Mouse (Mus musculus): ENCODE measurements at regions not wholly inside any gene's neighbourhood (a gene's known extent, or its start where the extent isn't known, plus 50 kb on each side); places are given as distances from the start of the nearest gene placed in this dataset.
A peak's percentile ranks its signal among the peaks of the same experiment; 100 is the strongest.

DNA sequence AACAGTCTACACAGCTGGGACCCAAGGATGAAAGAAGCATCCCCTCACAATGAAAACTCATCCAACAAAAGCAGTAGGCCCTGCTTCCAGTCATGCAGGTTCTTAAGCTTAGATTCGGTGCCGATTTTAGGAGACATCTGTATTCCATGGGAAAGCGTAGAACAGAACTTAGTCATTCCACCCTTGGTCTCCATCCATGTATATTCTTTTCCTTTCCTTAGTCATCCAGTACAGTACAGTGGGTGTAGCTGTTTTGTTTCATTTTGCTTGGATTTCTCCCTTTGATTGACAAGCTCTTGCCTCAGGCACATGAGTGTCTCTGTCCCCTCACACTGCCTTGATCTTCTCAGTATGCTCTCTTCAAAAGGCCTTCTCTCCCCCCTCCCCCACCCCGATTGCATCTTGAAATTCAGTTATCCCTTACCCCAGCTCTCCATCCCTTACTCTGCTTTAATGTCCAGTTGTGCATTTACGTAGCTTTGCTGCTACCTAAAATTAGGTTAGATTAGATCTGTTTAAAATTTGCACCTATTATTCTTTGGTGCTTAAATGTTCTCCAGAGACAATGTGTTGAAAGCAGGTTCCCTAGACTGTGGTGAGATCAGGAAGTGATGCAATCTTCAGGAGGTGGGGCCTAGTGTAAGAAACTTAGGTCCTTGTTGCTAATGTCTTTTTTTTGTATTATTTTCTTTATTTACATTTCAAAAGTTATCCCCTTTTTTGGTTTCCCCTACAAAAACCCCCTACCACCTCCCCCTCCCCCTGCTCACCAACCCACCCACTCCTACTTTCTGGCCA, 60.8 kb upstream of the Snap25 start:
- no peak overlapping the region for H3K9ac ChIP-seq (ENCODE audit: control insufficient read depth, low read depth, low read length, poor library complexity, severe bottlenecking)
- H3K27me3 ChIP-seq (ENCODE audit: control insufficient read depth in 1 of 2, insufficient read depth in 2 of 2, low read length in 2 of 2): no peaks in the 10 kb centered on the region
- H3K79me2 ChIP-seq (ENCODE audit: control insufficient read depth, insufficient read depth, low read length, poor library complexity): no peaks in the 10 kb centered on the region
- H3K4me1 ChIP-seq (ENCODE audit: control insufficient read depth in 1 of 2, insufficient read depth in 2 of 2, low read length in 2 of 2): no peaks in the 10 kb centered on the region
- no peak overlapping the region for H3K27ac ChIP-seq (ENCODE audit: control insufficient read depth, low read depth, low read length)
- no peak for TF ChIP-seq ELF1 (IDR thresholded peaks at IDR 0.05; ENCODE audit: low read depth, low read length)
- no peak for TF ChIP-seq USF2 (IDR thresholded peaks at IDR 0.05; ENCODE audit: borderline replicate concordance in 1 of 2, insufficient read depth in 1 of 2, low read depth in 1 of 2, low read length in 2 of 2)
- TF ChIP-seq NELFE (IDR thresholded peaks at IDR 0.05; ENCODE audit: low read depth, low read length): no peak
- no peak for TF ChIP-seq MXI1 (IDR thresholded peaks at IDR 0.05; ENCODE audit: low read depth, low read length)
- no peak for TF ChIP-seq SIN3A (IDR thresholded peaks at IDR 0.05; ENCODE audit: low read length)
- no peak for TF ChIP-seq EP300 (IDR thresholded peaks at IDR 0.05; ENCODE audit: low read depth in 1 of 2, low read length in 2 of 2)
- TF ChIP-seq TAL1 (IDR thresholded peaks at IDR 0.05; ENCODE audit: low read length): no peak
- no peak for TF ChIP-seq MEF2A (IDR thresholded peaks at IDR 0.05; ENCODE audit: extremely low read depth, insufficient replicate concordance, low read depth, low read length, poor library complexity, severe bottlenecking)
- no peak for TF ChIP-seq BHLHE40 (IDR thresholded peaks at IDR 0.05; ENCODE audit: borderline replicate concordance, low read depth, low read length)
- no peak for TF ChIP-seq CHD1 (IDR thresholded peaks at IDR 0.05; ENCODE audit: low read depth, low read length)
- no peak for TF ChIP-seq CTCF (IDR thresholded peaks at IDR 0.05 in 2 of 3, conservative IDR thresholded peaks at IDR 0.05 in 1 of 3; ENCODE audit: control insufficient read depth in 1 of 3, insufficient read depth in 1 of 3, low read depth in 2 of 3, low read length in 3 of 3, poor library complexity in 1 of 3, severe bottlenecking in 1 of 3)
- no peak for TF ChIP-seq RCOR1 (IDR thresholded peaks at IDR 0.05; ENCODE audit: low read depth, low read length)
- TF ChIP-seq MAX (IDR thresholded peaks at IDR 0.05; ENCODE audit: low read length): no peak
- no peak for TF ChIP-seq CHD2 (IDR thresholded peaks at IDR 0.05; ENCODE audit: low read length)
- H3K9me3 ChIP-seq (replicated peaks; ENCODE audit: insufficient read depth, low read length): no peaks in the 10 kb centered on the region
- H3K36me3 ChIP-seq (ENCODE audit: control insufficient read depth in 1 of 2, insufficient read depth in 2 of 2, low read length in 2 of 2): no peaks in the 10 kb centered on the region
- peak; percentile 1 for DNase-seq (ENCODE audit: low read depth, low spot score)
- H3K4me3 ChIP-seq (ENCODE audit: control insufficient read depth in 1 of 2, insufficient read depth in 1 of 2, low read depth in 2 of 2, low read length in 2 of 2): no peak overlapping the region

Measured in MEL (cell line).